Mouse (Mus musculus): Measurements from ENCODE around the gene Tnfsf18. TPM values are rescaled to one million over a fixed set of nuclear protein-coding genes. Genes with fewer than 3 reads are reported as not detected.

The Tnfsf18 gene
- polyA plus RNA-seq (2014; fragmentation: Illumina TruSeq; extraction: RNeasy Lipid Tissue Mini Kit (QIAGEN cat#74804); ENCODE audit: low read depth, low replicate concordance): not detected

DNA sequence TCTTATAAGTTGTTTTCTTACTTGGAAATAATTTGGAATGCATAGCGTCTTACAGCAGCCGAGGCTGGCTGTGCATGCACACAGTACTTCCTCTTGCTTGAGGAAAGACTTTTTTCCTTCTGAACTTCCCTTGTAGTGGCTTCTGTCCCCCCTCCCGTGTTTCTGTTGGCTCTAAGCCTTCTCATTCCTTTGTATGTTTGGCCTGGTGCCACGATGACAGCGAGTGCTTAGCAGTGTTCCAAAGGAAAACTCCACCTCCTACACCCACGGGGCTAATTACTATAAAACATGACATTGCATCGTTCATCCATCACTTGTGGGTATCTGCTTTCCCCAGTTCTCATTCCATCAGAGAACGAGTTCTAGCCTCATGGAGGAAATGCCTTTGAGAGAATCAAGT lies at the start of gene Tnfsf18:
Gene Tnfsf18, plus strand, starts transcription at position 313 of the 400 bp plus-strand sequence.

Other genes starting within 250 kb of the Tnfsf18 start
- gene Prdx6, start 243.4 kb upstream of the Tnfsf18 start, polyA plus RNA-seq (2014; fragmentation: Illumina TruSeq; extraction: RNeasy Lipid Tissue Mini Kit (QIAGEN cat#74804); ENCODE audit: low read depth, low replicate concordance): 396 TPM
- gene Tnfsf4, start 99.2 kb upstream of the Tnfsf18 start, polyA plus RNA-seq (2014; fragmentation: Illumina TruSeq; extraction: RNeasy Lipid Tissue Mini Kit (QIAGEN cat#74804); ENCODE audit: low read depth, low replicate concordance): not detected

Data from adrenal gland, adult 10 weeks (tissue).